24 mouse cellular contexts compared by ENCODE assay signal in the genomic region with DNA sequence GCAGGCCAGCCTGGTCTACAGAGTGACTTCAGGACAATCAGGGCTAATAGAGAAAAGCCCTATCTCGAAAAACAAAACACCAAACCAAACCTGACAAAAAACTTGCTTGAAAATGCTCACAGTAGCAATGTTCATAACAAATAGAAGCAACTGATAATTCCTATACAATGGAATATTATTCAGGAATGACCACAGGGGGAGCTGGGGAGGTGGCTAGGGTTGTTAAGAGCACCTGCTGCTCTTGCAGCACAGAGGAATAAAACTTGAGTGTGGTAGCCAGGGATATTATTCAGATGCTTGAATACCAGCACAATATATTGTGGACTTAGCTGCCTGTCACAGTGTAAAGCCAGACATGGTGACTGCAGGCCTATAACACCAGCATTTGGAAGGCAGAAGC.
A peak's percentile ranks its signal among the peaks of the same experiment; 100 is the strongest.
DNase-seq lines count a peak whose midpoint lies in the region; ATAC-seq and TF ChIP-seq lines count a peak whose summit lies in the region.
"Had no signal": no experiment of that assay in that cellular context is flagged by ENCODE, and none has a peak within 500 bp of the region (broad histone marks: within the 10 kb centered on the region; RNA-seq: fewer than 3 reads in every experiment).

No protein-coding gene starts in this region.

- no peak for ATAC-seq in hindbrain, postnatal 0 days
- no peak for ATAC-seq in hindbrain, embryonic 13.5 days (ENCODE audit: low FRiP score)
- ATAC-seq in lung, embryonic 14.5 days (ENCODE audit: insufficient read depth), result no peak
- ATAC-seq: activated CD4-positive, CD25-positive, alpha-beta regulatory T cell, adult 4 months; forebrain, embryonic 15.5 days had no signal

- no peak overlapping the region for H3K4me2 ChIP-seq in hindbrain, postnatal 0 days (ENCODE audit: low read depth, low read length)
- no peak overlapping the region for H3K4me2 ChIP-seq in hindbrain, embryonic 13.5 days
- no peak overlapping the region for H3K4me2 ChIP-seq in lung, embryonic 14.5 days
- H3K4me2 ChIP-seq: forebrain, embryonic 15.5 days; hindbrain, embryonic 14.5 days; limb, embryonic 15.5 days had no signal

- WGBS in hindbrain, postnatal 0 days, result 73% methylated on average over 1 of the region's 1 CpGs
- WGBS in hindbrain, embryonic 13.5 days, result 90% methylated on average over 1 of the region's 1 CpGs
- 84% methylated on average over 1 of the region's 1 CpGs for WGBS in lung, embryonic 14.5 days
- 78% methylated on average over 1 of the region's 1 CpGs for WGBS in forebrain, embryonic 10.5 days

- no peaks in the 10 kb centered on the region for H3K9me3 ChIP-seq in hindbrain, postnatal 0 days (ENCODE audit: low read length)
- H3K9me3 ChIP-seq in hindbrain, embryonic 13.5 days, result no peaks in the 10 kb centered on the region
- H3K9me3 ChIP-seq in lung, embryonic 14.5 days (ENCODE audit: low read depth, low read length), result no peaks in the 10 kb centered on the region
- H3K9me3 ChIP-seq in forebrain, embryonic 10.5 days, result no peaks in the 10 kb centered on the region
- H3K9me3 ChIP-seq: forebrain, embryonic 15.5 days; limb, embryonic 15.5 days had no signal

- H3K9ac ChIP-seq in hindbrain, postnatal 0 days (replicated peaks; ENCODE audit: low read length), result no peak overlapping the region
- no peak overlapping the region for H3K9ac ChIP-seq in hindbrain, embryonic 13.5 days
- H3K9ac ChIP-seq in lung, embryonic 14.5 days, result no peak overlapping the region
- H3K9ac ChIP-seq: forebrain, embryonic 15.5 days; hindbrain, embryonic 14.5 days; limb, embryonic 15.5 days; liver, embryonic 14.5 days had no signal

- no peaks in the 10 kb centered on the region for H3K27me3 ChIP-seq in hindbrain, postnatal 0 days (ENCODE audit: insufficient read depth, low read length)
- no peaks in the 10 kb centered on the region for H3K27me3 ChIP-seq in hindbrain, embryonic 13.5 days
- H3K27me3 ChIP-seq in lung, embryonic 14.5 days (ENCODE audit: insufficient read depth, low read length), result no peaks in the 10 kb centered on the region
- no peaks in the 10 kb centered on the region for H3K27me3 ChIP-seq in forebrain, embryonic 10.5 days (ENCODE audit: poor library complexity, severe bottlenecking)
- H3K27me3 ChIP-seq: CH12.LX; forebrain, embryonic 15.5 days; limb, embryonic 15.5 days had no signal

- TF ChIP-seq CTCF in hindbrain, postnatal 0 days (IDR thresholded peaks at IDR 0.05; ENCODE audit: low read depth), result peak; percentile 46
- TF ChIP-seq CTCF in lung, embryonic 14.5 days (IDR thresholded peaks at IDR 0.05; ENCODE audit: low read depth), result peak; percentile 36

- H3K4me1 ChIP-seq in hindbrain, postnatal 0 days (ENCODE audit: insufficient read depth, low read length), result peaks cover 12% of the 10 kb centered on the region
- H3K4me1 ChIP-seq in hindbrain, embryonic 13.5 days (replicated peaks), result peaks cover 18% of the 10 kb centered on the region
- peaks cover 13% of the 10 kb centered on the region for H3K4me1 ChIP-seq in lung, embryonic 14.5 days (ENCODE audit: insufficient read depth)
- H3K4me1 ChIP-seq in forebrain, embryonic 10.5 days, result peaks cover 49% of the 10 kb centered on the region

- no peak overlapping the region for H3K27ac ChIP-seq in hindbrain, postnatal 0 days
- H3K27ac ChIP-seq in hindbrain, embryonic 13.5 days, result no peak overlapping the region
- H3K27ac ChIP-seq in lung, embryonic 14.5 days (ENCODE audit: low read depth), result no peak overlapping the region
- no peak overlapping the region for H3K27ac ChIP-seq in forebrain, embryonic 10.5 days
- H3K27ac ChIP-seq: forebrain, embryonic 15.5 days; hindbrain, embryonic 14.5 days; limb, embryonic 15.5 days; liver, embryonic 14.5 days had no signal

- H3K4me3 ChIP-seq in hindbrain, postnatal 0 days (ENCODE audit: low read length), result no peak overlapping the region
- H3K4me3 ChIP-seq in hindbrain, embryonic 13.5 days, result no peak overlapping the region
- no peak overlapping the region for H3K4me3 ChIP-seq in lung, embryonic 14.5 days (ENCODE audit: low read depth, low read length)
- H3K4me3 ChIP-seq in forebrain, embryonic 10.5 days, result no peak overlapping the region
- H3K4me3 ChIP-seq: forebrain, embryonic 15.5 days; limb, embryonic 15.5 days had no signal

- no peak for DNase-seq in hindbrain, postnatal 0 days (ENCODE audit: low spot score)
- DNase-seq in lung, embryonic 14.5 days, result no peak
- DNase-seq in lung, postnatal 36 days, result no peak
- DNase-seq in retina, postnatal 1 day, result peak; percentile 15
- no peak for DNase-seq in retina, embryonic 14.5 days (ENCODE audit: low spot score)
- no peak for DNase-seq in adrenal gland, postnatal 4 days (ENCODE audit: low spot score in 2 of 2)
- DNase-seq in forebrain, embryonic 10.5 days (ENCODE audit: extremely low spot score, low spot score), result no peak
- DNase-seq: adrenal gland, adult 8-10 months; B cell, adult 2 months; cerebellum, adult 2 months; cerebellum, postnatal 36 days; gastrocnemius, postnatal 10 days; heart, postnatal 36 days; layer of hippocampus, adult 9-11 months; left cerebral cortex, postnatal 4 days; right cerebral cortex, postnatal 25 days; thymus, postnatal 25 days had no signal

- no peaks in the 10 kb centered on the region for H3K36me3 ChIP-seq in hindbrain, postnatal 0 days (ENCODE audit: insufficient read depth, low read length)
- no peaks in the 10 kb centered on the region for H3K36me3 ChIP-seq in hindbrain, embryonic 13.5 days
- no peaks in the 10 kb centered on the region for H3K36me3 ChIP-seq in lung, embryonic 14.5 days (ENCODE audit: insufficient read depth)
- H3K36me3 ChIP-seq in forebrain, embryonic 10.5 days (replicated peaks), result no peaks in the 10 kb centered on the region
- H3K36me3 ChIP-seq: forebrain, embryonic 15.5 days; limb, embryonic 15.5 days had no signal
